Mouse (Mus musculus): Measurements from ENCODE around the gene Rbm20.
A peak's percentile ranks its signal among the peaks of the same experiment; 100 is the strongest.

The Rbm20 gene

GRCm38 (mm10) chr19:53674131-53674925, 2.8 kb upstream of the Rbm20 start:
- no peak for DNase-seq

GRCm38 (mm10) chr19:53676228-53676627, 878 bp upstream of the Rbm20 start:
- DNase-seq = peak; percentile 47

GRCm38 (mm10) chr19:53679194-53679593, 2.1 kb downstream of the Rbm20 start:
- DNase-seq = no peak

GRCm38 (mm10) chr19:53679981-53680380, 2.9 kb downstream of the Rbm20 start:
- no peak for DNase-seq

- DNase-seq = no peak
Measured at GRCm38 (mm10) chr19:53682427-53682826, 5.3 kb downstream of the Rbm20 start.

GRCm38 (mm10) chr19:53687592-53687991, 10.5 kb downstream of the Rbm20 start:
- DNase-seq = no peak

GRCm38 (mm10) chr19:53690816-53691215, 13.7 kb downstream of the Rbm20 start:
- DNase-seq = no peak

GRCm38 (mm10) chr19:53694020-53694419, 16.9 kb downstream of the Rbm20 start:
- DNase-seq = no peak

GRCm38 (mm10) chr19:53696079-53696478, 19.0 kb downstream of the Rbm20 start:
- no peak for DNase-seq

- DNase-seq = no peak
Measured at GRCm38 (mm10) chr19:53696655-53697054, 19.5 kb downstream of the Rbm20 start.

GRCm38 (mm10) chr19:53697376-53698126, 20.4 kb downstream of the Rbm20 start:
- DNase-seq = peak; percentile 68

- DNase-seq = no peak
Measured at GRCm38 (mm10) chr19:53699671-53700070, 22.6 kb downstream of the Rbm20 start.

GRCm38 (mm10) chr19:53701434-53701833, 24.3 kb downstream of the Rbm20 start:
- no peak for DNase-seq

- peak; percentile 88 for DNase-seq
Measured at GRCm38 (mm10) chr19:53704895-53705823, 28.1 kb downstream of the Rbm20 start.

- no peak for DNase-seq
Measured at GRCm38 (mm10) chr19:53708401-53708800, 31.3 kb downstream of the Rbm20 start.

- DNase-seq = no peak
Measured at GRCm38 (mm10) chr19:53710861-53711260, 33.8 kb downstream of the Rbm20 start.

GRCm38 (mm10) chr19:53711261-53711890, 34.3 kb downstream of the Rbm20 start:
- no peak for DNase-seq

- no peak for DNase-seq
Measured at GRCm38 (mm10) chr19:53712297-53713025, 35.4 kb downstream of the Rbm20 start.

- no peak for DNase-seq
Measured at GRCm38 (mm10) chr19:53713364-53713763, 36.3 kb downstream of the Rbm20 start.

GRCm38 (mm10) chr19:53716469-53716868, 39.4 kb downstream of the Rbm20 start:
- DNase-seq = no peak

- DNase-seq = no peak
Measured at GRCm38 (mm10) chr19:53717364-53717763, 40.3 kb downstream of the Rbm20 start.

GRCm38 (mm10) chr19:53722186-53722585, 45.1 kb downstream of the Rbm20 start:
- no peak for DNase-seq

Data from embryo, embryonic 11 days (tissue).